Mouse (Mus musculus): ENCODE data around the gene Akt1. TPM values are rescaled to one million over a fixed set of nuclear protein-coding genes. Genes with fewer than 3 reads are reported as not detected.

Akt1 gene
- total and polyA plus RNA-seq, 3 experiments: 66.6 to 144 (median 74.4) TPM

DNA sequence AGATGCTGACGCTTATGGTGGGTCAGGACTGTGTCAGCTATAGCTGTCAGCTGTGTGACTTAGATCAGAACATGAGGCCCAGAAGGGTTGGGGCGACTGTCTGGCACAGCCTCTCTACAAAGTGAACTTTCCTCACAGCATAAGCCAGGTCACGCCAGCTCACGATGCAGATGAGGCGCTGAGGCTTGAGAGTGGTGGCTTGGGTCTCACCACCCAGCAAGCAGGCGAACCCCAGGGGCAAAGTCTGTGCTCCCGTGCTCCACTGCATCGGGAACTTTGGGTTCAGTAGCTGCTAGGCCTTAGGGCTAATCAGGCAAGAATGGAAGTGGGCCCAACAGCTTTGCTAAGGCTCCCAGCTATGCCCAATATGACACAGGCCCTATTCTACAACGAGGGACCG is 65.7 kb downstream of the Akt1 start:
- Histone ChIP-seq H3K9ac (ENCODE audit: insufficient read depth, low read depth) (no peak overlapping the region), H3K79me2 (replicated peaks; ENCODE audit: control insufficient read depth, extremely low read depth, insufficient read depth, poor library complexity, severe bottlenecking) (no peaks in the 10 kb centered on the region), H3K27ac (ENCODE audit: insufficient read depth, low read depth) (0 out of 2 replicates have a peak overlapping the region, but pooled peaks have one; percentile 18), H3K4me3 (replicated peaks in 1 of 3; ENCODE audit: low read depth in 2 of 3, low read length in 2 of 3, poor library complexity in 1 of 3) (no peak overlapping the region), H3K4me2 (ENCODE audit: insufficient read depth, low read depth, poor library complexity, severe bottlenecking) (no peak overlapping the region), H3K9me3 (replicated peaks; ENCODE audit: low read length) (no peaks in the 10 kb centered on the region), H3K27me3 (replicated peaks) (no peaks in the 10 kb centered on the region), H3K36me3 (replicated peaks in 1 of 2; ENCODE audit: control insufficient read depth in 1 of 2, insufficient read depth in 1 of 2, low read length in 1 of 2) (peaks cover 91 to 95% of the 10 kb centered on the region in 2 experiments), H3K4me1 (ENCODE audit: control insufficient read depth in 1 of 2, insufficient read depth in 2 of 2) (peaks cover 27 to 69% of the 10 kb centered on the region in 2 experiments)
- in situ Hi-C loops (cut with MboI; ENCODE audit: low pct_ligation_motif_present, low pct_unique_long_range_greater_than_20kb, low sequenced_read_pairs): no loop called here
- dilution Hi-C loops (cut with MboI; ENCODE audit: extremely low pct_ligation_motif_present, extremely low pct_unique_long_range_greater_than_20kb, low sequenced_read_pairs): no loop called here
- no peak for TF ChIP-seq GABPA (IDR thresholded peaks at IDR 0.05; ENCODE audit: insufficient replicate concordance, low read depth, low read length)
- no peak for DNase-seq (ENCODE audit: extremely low read depth)

GRCm38 (mm10) chr12:112606998-112607397 is 67.7 kb downstream of the Akt1 start:
- H3K27me3 ChIP-seq (replicated peaks): no peaks in the 10 kb centered on the region
- peaks cover 27 to 68% of the 10 kb centered on the region in 2 experiments for H3K4me1 ChIP-seq (ENCODE audit: control insufficient read depth in 1 of 2, insufficient read depth in 2 of 2)

GRCm38 (mm10) chr12:112605766-112606165 is 68.9 kb downstream of the Akt1 start:
- in situ Hi-C loops (cut with MboI; ENCODE audit: low pct_ligation_motif_present, low pct_unique_long_range_greater_than_20kb, low sequenced_read_pairs): no loop called here
- no peaks in the 10 kb centered on the region for H3K79me2 ChIP-seq (replicated peaks; ENCODE audit: control insufficient read depth, extremely low read depth, insufficient read depth, poor library complexity, severe bottlenecking)
- H3K4me1 ChIP-seq (ENCODE audit: control insufficient read depth in 1 of 2, insufficient read depth in 2 of 2): peaks cover 27 to 66% of the 10 kb centered on the region in 2 experiments
- H3K9ac ChIP-seq (ENCODE audit: insufficient read depth, low read depth): no peak overlapping the region
- H3K27ac ChIP-seq (ENCODE audit: insufficient read depth, low read depth): no peak overlapping the region
- H3K36me3 ChIP-seq (replicated peaks in 1 of 2; ENCODE audit: control insufficient read depth in 1 of 2, insufficient read depth in 1 of 2, low read length in 1 of 2): peaks cover 92 to 95% of the 10 kb centered on the region in 2 experiments
- no peak overlapping the region for H3K4me3 ChIP-seq (replicated peaks in 1 of 3; ENCODE audit: low read depth in 2 of 3, low read length in 2 of 3, poor library complexity in 1 of 3)
- H3K9me3 ChIP-seq (replicated peaks; ENCODE audit: low read length): no peaks in the 10 kb centered on the region
- no peak overlapping the region for H3K4me2 ChIP-seq (ENCODE audit: insufficient read depth, low read depth, poor library complexity, severe bottlenecking)
- H3K27me3 ChIP-seq (replicated peaks): no peaks in the 10 kb centered on the region
- dilution Hi-C loops (cut with MboI; ENCODE audit: extremely low pct_ligation_motif_present, extremely low pct_unique_long_range_greater_than_20kb, low sequenced_read_pairs): no loop called here
- peak; percentile 58 for DNase-seq (ENCODE audit: extremely low read depth)
- TF ChIP-seq JUN (IDR thresholded peaks at IDR 0.05; ENCODE audit: insufficient read depth, low read depth, low read length): no peak
- no peak for TF ChIP-seq RCOR1 (conservative IDR thresholded peaks at IDR 0.05; ENCODE audit: low read depth, low read length)
- no peak for TF ChIP-seq KAT2A (IDR thresholded peaks at IDR 0.05; ENCODE audit: insufficient replicate concordance, low read length)
- no peak for TF ChIP-seq USF2 (conservative IDR thresholded peaks at IDR 0.05; ENCODE audit: low read depth, low read length)
- TF ChIP-seq RAD21 (IDR thresholded peaks at IDR 0.05; ENCODE audit: low read depth, low read length): peak; percentile 86
- no peak for TF ChIP-seq CHD2 (IDR thresholded peaks at IDR 0.05; ENCODE audit: low read length)
- TF ChIP-seq GABPA (IDR thresholded peaks at IDR 0.05; ENCODE audit: insufficient replicate concordance, low read depth, low read length): no peak
- 0 out of 2 replicates have a peak, but pooled peaks have one; percentile 0 for TF ChIP-seq POLR2A (IDR thresholded peaks at IDR 0.05; ENCODE audit: low read depth, low read length)
- TF ChIP-seq ZC3H11A (IDR thresholded peaks at IDR 0.05; ENCODE audit: low read depth, low read length): peak; percentile 26
- TF ChIP-seq POLR2AphosphoS2 (IDR thresholded peaks at IDR 0.05; ENCODE audit: low read depth, low read length): no peak
- no peak for TF ChIP-seq MAZ (IDR thresholded peaks at IDR 0.05; ENCODE audit: low read depth, low read length)
- no peak for TF ChIP-seq UBTF (IDR thresholded peaks at IDR 0.05; ENCODE audit: low read depth, low read length)
- TF ChIP-seq NELFE (IDR thresholded peaks at IDR 0.05; ENCODE audit: low read depth, low read length): peak; percentile 52; the same call in 1 of the 2 replicates
- no peak for TF ChIP-seq MEF2A (IDR thresholded peaks at IDR 0.05; ENCODE audit: borderline replicate concordance, low read depth, low read length)
- no peak for TF ChIP-seq ZMIZ1 (IDR thresholded peaks at IDR 0.05; ENCODE audit: low read depth, low read length)
- no peak for TF ChIP-seq ETS1 (conservative IDR thresholded peaks at IDR 0.05; ENCODE audit: low read depth, low read length)
- peak; percentile 29; the same call in 1 of the 2 replicates for TF ChIP-seq IRF4 (IDR thresholded peaks at IDR 0.05; ENCODE audit: low read depth, low read length)
- TF ChIP-seq ELF1 (IDR thresholded peaks at IDR 0.05; ENCODE audit: low read depth, low read length): no peak
- no peak for TF ChIP-seq HCFC1 (IDR thresholded peaks at IDR 0.05; ENCODE audit: low read depth, low read length)
- no peak for TF ChIP-seq MXI1 (IDR thresholded peaks at IDR 0.05; ENCODE audit: low read depth, low read length)

More at GRCm38 (mm10) chr12:112606998-112607397, 67.7 kb downstream of the Akt1 start:
- H3K27ac ChIP-seq (ENCODE audit: insufficient read depth, low read depth): peak overlapping the region; percentile 11; the same call in 1 of the 2 replicates
- in situ Hi-C loops (cut with MboI; ENCODE audit: low pct_ligation_motif_present, low pct_unique_long_range_greater_than_20kb, low sequenced_read_pairs): no loop called here
- peaks cover 92 to 95% of the 10 kb centered on the region in 2 experiments for H3K36me3 ChIP-seq (replicated peaks in 1 of 2; ENCODE audit: control insufficient read depth in 1 of 2, insufficient read depth in 1 of 2, low read length in 1 of 2)
- H3K9ac ChIP-seq (ENCODE audit: insufficient read depth, low read depth): no peak overlapping the region
- H3K9me3 ChIP-seq (replicated peaks; ENCODE audit: low read length): no peaks in the 10 kb centered on the region
- dilution Hi-C loops (cut with MboI; ENCODE audit: extremely low pct_ligation_motif_present, extremely low pct_unique_long_range_greater_than_20kb, low sequenced_read_pairs): no loop called here
- no peaks in the 10 kb centered on the region for H3K79me2 ChIP-seq (replicated peaks; ENCODE audit: control insufficient read depth, extremely low read depth, insufficient read depth, poor library complexity, severe bottlenecking)
- H3K4me2 ChIP-seq (ENCODE audit: insufficient read depth, low read depth, poor library complexity, severe bottlenecking): no peak overlapping the region
- no peak overlapping the region for H3K4me3 ChIP-seq (replicated peaks in 1 of 3; ENCODE audit: low read depth in 2 of 3, low read length in 2 of 3, poor library complexity in 1 of 3)
- TF ChIP-seq ELF1 (IDR thresholded peaks at IDR 0.05; ENCODE audit: low read depth, low read length) (no peak), MEF2A (IDR thresholded peaks at IDR 0.05; ENCODE audit: borderline replicate concordance, low read depth, low read length) (no peak), ETS1 (conservative IDR thresholded peaks at IDR 0.05; ENCODE audit: low read depth, low read length) (no peak), SIN3A (IDR thresholded peaks at IDR 0.05; ENCODE audit: low read length) (no peak), IRF4 (IDR thresholded peaks at IDR 0.05; ENCODE audit: low read depth, low read length) (no peak), POLR2A (IDR thresholded peaks at IDR 0.05; ENCODE audit: low read depth, low read length) (no peak), MAZ (IDR thresholded peaks at IDR 0.05; ENCODE audit: low read depth, low read length) (no peak), BHLHE40 (IDR thresholded peaks at IDR 0.05; ENCODE audit: low read depth, low read length) (no peak), TBP (conservative IDR thresholded peaks at IDR 0.05; ENCODE audit: low read depth, low read length) (no peak), SMC3 (IDR thresholded peaks at IDR 0.05; ENCODE audit: low read depth, low read length) (no peak), POLR2AphosphoS2 (IDR thresholded peaks at IDR 0.05; ENCODE audit: low read depth, low read length) (no peak), USF2 (conservative IDR thresholded peaks at IDR 0.05; ENCODE audit: low read depth, low read length) (no peak), EP300 (IDR thresholded peaks at IDR 0.05; ENCODE audit: low read length) (no peak), JUND (conservative IDR thresholded peaks at IDR 0.05; ENCODE audit: low read depth, low read length) (no peak), CHD1 (IDR thresholded peaks at IDR 0.05; ENCODE audit: low read depth, low read length) (no peak)
- peak; percentile 54 for DNase-seq (ENCODE audit: extremely low read depth)

Data from CH12.LX (cell line).